Mouse (Mus musculus) lung, adult 18-20 months (tissue): ENCODE results near the gene AC192777.2.
"Not testable (repeated sequence)": the region's sequence is repeated elsewhere in the genome, so short reads cannot be mapped to it uniquely, and the experiment has no call there.

Experiments used
- DNase-seq, 2 experiments: peaks; one replicate each; pipeline ENCODE4 v3.0.0; 2022; ENCODE audit warnings: mixed read lengths in 2 of 2

The AC192777.2 gene

GRCm38 (mm10) chr17:40095150-40095549 lies at the start of gene AC192777.2:
Gene AC192777.2, plus strand, starts transcription at chr17:40095450.
- not testable (repeated sequence) for DNase-seq

DNA sequence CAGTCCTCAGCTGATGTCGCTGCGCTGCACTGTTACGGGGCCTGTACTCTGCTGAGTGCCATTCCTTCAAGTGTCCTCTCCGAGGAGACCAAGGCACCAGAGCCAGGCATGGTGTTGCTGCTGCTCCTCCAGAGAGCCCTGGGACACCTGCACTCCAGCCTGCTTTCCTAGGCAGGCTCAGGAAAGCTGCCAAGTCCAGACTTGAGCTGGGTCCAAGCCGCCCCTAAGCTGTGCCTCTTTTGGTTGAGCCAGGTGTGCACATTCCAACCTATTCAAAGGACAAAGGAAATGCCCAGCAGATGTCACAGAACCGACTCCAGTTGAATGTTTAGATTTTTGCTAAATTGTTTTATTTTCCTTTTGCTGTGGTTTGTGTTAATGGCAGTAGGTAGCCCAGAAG lies 20.9 kb downstream of the AC192777.2 start:
- DNase-seq: not testable (repeated sequence)

DNA sequence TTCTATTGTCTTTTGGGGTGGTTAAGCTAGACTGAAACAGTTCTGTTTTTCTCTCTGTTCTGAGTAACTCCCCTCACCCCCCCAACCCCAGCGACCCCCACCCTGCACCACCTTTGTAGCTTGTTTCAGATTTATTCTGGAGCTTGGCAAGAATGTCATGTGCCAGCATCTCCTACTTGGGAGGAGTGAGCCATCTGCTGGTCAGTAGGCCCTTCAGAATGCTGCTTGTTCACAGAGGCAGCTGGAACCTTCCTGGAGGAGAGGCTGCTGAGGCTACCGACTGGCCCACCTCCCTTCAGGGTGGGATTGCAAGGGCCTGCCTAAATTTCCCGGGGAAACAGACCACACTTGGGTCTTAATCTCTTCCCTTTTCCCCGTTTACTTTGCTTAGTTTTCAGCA lies 21.6 kb downstream of the AC192777.2 start:
- DNase-seq: not testable (repeated sequence)
